Mouse (Mus musculus) ES-E14 (cell line): Measurements from ENCODE around the gene Srpk2. TPM values are rescaled to one million over a fixed set of nuclear protein-coding genes. Genes with fewer than 3 reads are reported as not detected.

ENCODE experiments used
- DNase-seq: peaks from one replicate; pipeline ENCODE4 v3.0.0-alpha.2; 2013; ENCODE audit warnings: low read depth, low spot score
- H3K27ac ChIP-seq: 2 replicates; pipeline ENCODE4 v1.5.1; 2012; ENCODE audit warnings: low read depth, mild to moderate bottlenecking, low read length, moderate library complexity, mixed read lengths; ENCODE audit not compliant: poor library complexity, insufficient read depth, severe bottlenecking
- H3K36me3 ChIP-seq: 2 replicates; pipeline ENCODE4 v1.6.1; 2012; ENCODE audit warnings: mild to moderate bottlenecking, low read length, moderate library complexity, mixed read lengths; ENCODE audit not compliant: control insufficient read depth, poor library complexity, insufficient read depth, severe bottlenecking
- H3K4me1 ChIP-seq, 2 experiments: fragments of 150-350 bp in 1 of 2; sonication (generic) in 1 of 2; 2 replicates each; pipeline ENCODE4 v1.6.1; 2012; ENCODE audit warnings: low read length in 2 of 2, mild to moderate bottlenecking in 1 of 2, mixed read lengths in 1 of 2; ENCODE audit not compliant: control insufficient read depth in 2 of 2, insufficient read depth in 2 of 2, poor library complexity in 1 of 2
- H3K4me3 ChIP-seq, 2 experiments: fragments of 150-350 bp in 1 of 2; sonication (generic) in 1 of 2; 2 replicates each; pipeline ENCODE4 v1.5.1; 2012; ENCODE audit warnings: low read length in 2 of 2, low read depth in 1 of 2, mild to moderate bottlenecking in 1 of 2, mixed read lengths in 1 of 2; ENCODE audit not compliant: insufficient read depth in 1 of 2, poor library complexity in 1 of 2, severe bottlenecking in 1 of 2
- H3K9ac ChIP-seq: 2 replicates; pipeline ENCODE4 v1.6.1; 2012; ENCODE audit warnings: low read depth, mild to moderate bottlenecking, low read length, mixed read lengths; ENCODE audit not compliant: poor library complexity, insufficient read depth, severe bottlenecking
- H3K9me3 ChIP-seq: fragments of 150-350 bp; sonication (generic); 2 replicates; pipeline ENCODE4 v1.6.1; 2012; ENCODE audit warnings: low read depth, mild to moderate bottlenecking, low read length; ENCODE audit not compliant: control insufficient read depth, insufficient read depth
- CHD2 ChIP-seq: IDR thresholded peaks from 2 replicates; pipeline ENCODE4 v1.6.1; 2014; ENCODE audit warnings: mild to moderate bottlenecking, low read depth, low read length, inconsistent platforms
- HCFC1 ChIP-seq: IDR thresholded peaks from 2 replicates; pipeline ENCODE4 v1.6.1; 2012; ENCODE audit warnings: low read length, inconsistent platforms, borderline replicate concordance; ENCODE audit not compliant: insufficient read depth
- MAFK ChIP-seq: IDR thresholded peaks from 2 replicates; pipeline ENCODE4 v1.6.1; 2014; ENCODE audit warnings: mild to moderate bottlenecking, low read depth, low read length, inconsistent platforms; ENCODE audit not compliant: insufficient read depth
- ZC3H11A ChIP-seq: IDR thresholded peaks from 2 replicates; pipeline ENCODE4 v1.6.1; 2012; ENCODE audit warnings: low read depth, mild to moderate bottlenecking, inconsistent platforms, low read length, borderline replicate concordance
- ZNF384 ChIP-seq: IDR thresholded peaks from 2 replicates; pipeline ENCODE4 v1.6.1; 2012; ENCODE audit warnings: low read depth, low read length, inconsistent platforms
- in situ Hi-C, 2 experiments: fragments of 600-800 bp; cut with MboI; formaldehyde crosslinking; loops; one replicate each; pipeline ENCODE4 v1.15.1; 2025; ENCODE audit warnings: low sequenced_read_pairs in 2 of 2, inconsistent platforms in 1 of 2; ENCODE audit not compliant: unreplicated experiment in 2 of 2
- total RNA-seq: library from RNA; depleted of rRNA; stranded (reverse); fragments of 300-350 nt; gene quantifications from 2 replicates; pipeline ENCODE4 v1.2.3, GENCODE M21; 2012; rRNA removed

Gene Srpk2
- 23.3 and 27.4 TPM in 2 replicates for total RNA-seq

GRCm38 (mm10) chr5:23684517-23684916 lies at the start of gene Srpk2:
Gene Srpk2, minus strand, starts transcription at chr5:23684617.
- Histone ChIP-seq H3K36me3 (no peaks in the 10 kb centered on the region), H3K4me1 (no peaks in the 10 kb centered on the region), H3K27ac (no peak within 1 kb of the TSS), H3K9me3 (no peaks in the 10 kb centered on the region), H3K9ac (no peak within 1 kb of the TSS), H3K4me3 (no peak within 1 kb of the TSS)
- TF ChIP-seq ZC3H11A: no peak
- TF ChIP-seq MAFK: no peak
- TF ChIP-seq ZNF384: no peak
- TF ChIP-seq CHD2: no peak
- no peak for TF ChIP-seq HCFC1
- in situ Hi-C loops: no loop called here
- DNase-seq: no peak

GRCm38 (mm10) chr5:23721956-23722355 lies 37.5 kb upstream of the Srpk2 start:
- no peak for DNase-seq
- in situ Hi-C loops: no loop called here
- Histone ChIP-seq H3K4me1 (0 out of 4 replicates have a peak, but pooled peaks cover 0 to 2% of the 10 kb centered on the region in 2 experiments), H3K4me3 (no peak overlapping the region), H3K9me3 (no peaks in the 10 kb centered on the region), H3K27ac (no peak overlapping the region), H3K36me3 (no peaks in the 10 kb centered on the region), H3K9ac (no peak overlapping the region)
- TF ChIP-seq CHD2: no peak
- no peak for TF ChIP-seq HCFC1
- TF ChIP-seq MAFK: no peak
- TF ChIP-seq ZC3H11A: no peak
- TF ChIP-seq ZNF384: no peak

- H3K9me3 ChIP-seq: no peaks in the 10 kb centered on the region
- no peaks in the 10 kb centered on the region for H3K36me3 ChIP-seq
- in situ Hi-C loops: no loop called here
- no peak overlapping the region for H3K27ac ChIP-seq
- H3K9ac ChIP-seq: no peak overlapping the region
- DNase-seq: no peak
- TF ChIP-seq MAFK (no peak), ZC3H11A (no peak), HCFC1 (no peak), ZNF384 (no peak), CHD2 (no peak)
- no peak overlapping the region for H3K4me3 ChIP-seq
- 0 out of 4 replicates have a peak, but pooled peaks cover 0 to 2% of the 10 kb centered on the region in 2 experiments for H3K4me1 ChIP-seq
These were observed 34.5 kb upstream of the Srpk2 start for GRCm38 (mm10) chr5:23718881-23719328.

- in situ Hi-C loops: no loop called here
- no peak overlapping the region for H3K27ac ChIP-seq
- no peak for DNase-seq
- H3K9me3 ChIP-seq: no peaks in the 10 kb centered on the region
- no peaks in the 10 kb centered on the region for H3K36me3 ChIP-seq
- H3K9ac ChIP-seq: no peak overlapping the region
- no peak overlapping the region for H3K4me3 ChIP-seq
- no peak for TF ChIP-seq CHD2
- no peak for TF ChIP-seq ZNF384
- no peak for TF ChIP-seq HCFC1
- TF ChIP-seq MAFK: no peak
- TF ChIP-seq ZC3H11A: no peak
- peaks cover 0 to 8% of the 10 kb centered on the region in 2 experiments; a peak in 2 of 4 replicates for H3K4me1 ChIP-seq
These were observed 33.7 kb upstream of the Srpk2 start for GRCm38 (mm10) chr5:23718182-23718534.
